Mouse (Mus musculus) brain, embryonic 18.5 days (tissue): ENCODE results near the gene Ugt1a2.
"Not testable (repeated sequence)": the region's sequence is repeated elsewhere in the genome, so short reads cannot be mapped to it uniquely, and the experiment has no call there.

ENCODE experiments used
- DNase-seq: peaks from one replicate; pipeline ENCODE4 v3.0.0-alpha.2; 2012; ENCODE audit warnings: low read depth, low spot score

Ugt1a2 gene

GRCm38 (mm10) chr1:88200456-88200855 lies at the start of gene Ugt1a2:
Ugt1a2 (plus strand) TSS chr1:88200601.
- DNase-seq = no peak

- DNase-seq = no peak
Measured at GRCm38 (mm10) chr1:88158430-88158829, 42.0 kb upstream of the Ugt1a2 start.

GRCm38 (mm10) chr1:88165711-88166110 lies 34.7 kb upstream of the Ugt1a2 start, which contains the start of gene Ugt1a5:
Ugt1a5 (plus strand) TSS chr1:88166012.
- DNase-seq = no peak

- DNase-seq = not testable (repeated sequence)
Measured at GRCm38 (mm10) chr1:88172190-88172589, 28.2 kb upstream of the Ugt1a2 start.

GRCm38 (mm10) chr1:88179657-88180056 lies 20.7 kb upstream of the Ugt1a2 start:
- DNase-seq = no peak

GRCm38 (mm10) chr1:88186325-88186935 lies 14.0 kb upstream of the Ugt1a2 start:
- DNase-seq = no peak

- DNase-seq = no peak
Measured at GRCm38 (mm10) chr1:88192136-88192535, 8.3 kb upstream of the Ugt1a2 start.

GRCm38 (mm10) chr1:88195687-88196086 lies 4.7 kb upstream of the Ugt1a2 start:
- no peak for DNase-seq

GRCm38 (mm10) chr1:88197443-88197842 lies 3.0 kb upstream of the Ugt1a2 start:
- no peak for DNase-seq

- DNase-seq = no peak
Measured at GRCm38 (mm10) chr1:88199996-88200395, 405 bp upstream of the Ugt1a2 start.

- peak; percentile 79 for DNase-seq
Measured at GRCm38 (mm10) chr1:88205294-88205922, 5.0 kb downstream of the Ugt1a2 start, which contains the start of gene Dnajb3. Dnajb3 (minus strand) TSS chr1:88205782.

- no peak for DNase-seq
Measured at GRCm38 (mm10) chr1:88206843-88207479, 6.6 kb downstream of the Ugt1a2 start.

GRCm38 (mm10) chr1:88211812-88212211 lies 11.4 kb downstream of the Ugt1a2 start, which contains the start of gene Ugt1a1:
Ugt1a1 (plus strand) TSS chr1:88211959.
- DNase-seq = no peak

- no peak for DNase-seq
Measured at GRCm38 (mm10) chr1:88212341-88213045, 12.1 kb downstream of the Ugt1a2 start.

GRCm38 (mm10) chr1:88213061-88213460 lies 12.7 kb downstream of the Ugt1a2 start:
- DNase-seq = no peak

- DNase-seq = no peak
Measured at GRCm38 (mm10) chr1:88213766-88214461, 13.5 kb downstream of the Ugt1a2 start.

- DNase-seq = no peak
Measured at GRCm38 (mm10) chr1:88214462-88214952, 14.1 kb downstream of the Ugt1a2 start.

- no peak for DNase-seq
Measured at GRCm38 (mm10) chr1:88215466-88216380, 15.3 kb downstream of the Ugt1a2 start.

- DNase-seq = no peak
Measured at GRCm38 (mm10) chr1:88216551-88216950, 16.1 kb downstream of the Ugt1a2 start.

- no peak for DNase-seq
Measured at GRCm38 (mm10) chr1:88217144-88217543, 16.7 kb downstream of the Ugt1a2 start.
